Mouse (Mus musculus): ENCODE results near the gene Alox12.

- TF ChIP-seq CTCF (IDR thresholded peaks at IDR 0.05; ENCODE audit: borderline replicate concordance, control insufficient read depth, extremely low read depth, insufficient read depth, low read length, poor library complexity) = no peak
- no peak for TF ChIP-seq POLR2A (IDR thresholded peaks at IDR 0.05; ENCODE audit: control insufficient read depth, extremely low read depth, insufficient read depth, low read length, poor library complexity)
Observed at GRCm38 (mm10) chr11:70247136-70247845, 7.9 kb downstream of the Alox12 start.

Measured in thymus, adult 2 months (tissue).